Mouse (Mus musculus) v-Abl transformed pro-B cells (cell line): ENCODE measurements at regions not wholly inside any gene's neighbourhood (a gene's known extent, or its start where the extent isn't known, plus 50 kb on each side); places are given as distances from the start of the nearest gene placed in this dataset.

Source experiments
- in situ Hi-C, 2 experiments: fragments of 400-800 bp; cut with MboI; formaldehyde crosslinking; loops; one replicate each; pipeline ENCODE4 v1.15.1; 2025; ENCODE audit not compliant: unreplicated experiment in 2 of 2

DNA sequence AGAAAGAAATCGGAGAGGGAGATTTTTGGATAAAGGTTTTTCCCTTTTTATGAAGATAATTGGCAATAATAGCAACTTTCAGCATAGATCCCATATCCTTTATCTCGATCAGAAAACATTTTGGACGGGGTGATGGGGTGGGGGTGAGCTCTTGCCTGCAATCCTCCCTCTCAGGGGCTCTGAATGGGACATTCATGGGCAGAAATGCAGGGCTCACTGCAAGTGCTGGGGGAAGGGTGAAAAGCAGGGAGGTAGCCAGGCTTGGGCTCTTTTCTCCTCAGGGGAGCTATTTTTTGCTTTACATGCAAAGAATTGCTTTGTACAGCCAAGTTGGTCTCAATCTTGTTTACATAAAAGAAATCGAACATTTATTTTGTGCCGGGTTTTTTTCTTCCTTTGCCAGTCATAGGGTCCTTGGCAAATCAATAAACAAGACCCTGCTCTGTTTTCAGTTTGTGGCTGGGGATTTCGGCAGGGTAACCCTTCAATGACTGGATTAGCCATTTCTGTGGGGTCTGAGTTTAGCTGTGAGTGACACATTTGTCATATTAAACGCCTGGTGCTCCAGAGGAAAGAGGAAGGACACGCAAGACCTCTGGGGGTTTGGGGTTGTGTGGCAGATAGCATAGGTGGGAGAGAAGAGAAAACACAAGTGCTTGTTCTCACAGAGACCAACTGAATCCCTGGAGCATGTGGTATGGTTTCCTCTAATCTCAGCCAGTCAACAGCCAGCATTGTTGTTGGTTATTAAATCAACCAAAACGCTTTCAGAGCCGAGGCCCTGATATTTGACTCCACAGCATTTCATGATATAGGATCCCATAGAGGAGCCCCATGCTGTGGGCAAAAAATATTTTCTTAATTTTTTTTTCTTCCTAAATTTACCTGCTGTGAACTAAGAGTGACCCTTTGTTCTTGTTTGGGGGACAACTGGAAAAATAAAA lies 96.8 kb upstream of the Bmper start:
- in situ Hi-C loops, result no loop called here

DNA sequence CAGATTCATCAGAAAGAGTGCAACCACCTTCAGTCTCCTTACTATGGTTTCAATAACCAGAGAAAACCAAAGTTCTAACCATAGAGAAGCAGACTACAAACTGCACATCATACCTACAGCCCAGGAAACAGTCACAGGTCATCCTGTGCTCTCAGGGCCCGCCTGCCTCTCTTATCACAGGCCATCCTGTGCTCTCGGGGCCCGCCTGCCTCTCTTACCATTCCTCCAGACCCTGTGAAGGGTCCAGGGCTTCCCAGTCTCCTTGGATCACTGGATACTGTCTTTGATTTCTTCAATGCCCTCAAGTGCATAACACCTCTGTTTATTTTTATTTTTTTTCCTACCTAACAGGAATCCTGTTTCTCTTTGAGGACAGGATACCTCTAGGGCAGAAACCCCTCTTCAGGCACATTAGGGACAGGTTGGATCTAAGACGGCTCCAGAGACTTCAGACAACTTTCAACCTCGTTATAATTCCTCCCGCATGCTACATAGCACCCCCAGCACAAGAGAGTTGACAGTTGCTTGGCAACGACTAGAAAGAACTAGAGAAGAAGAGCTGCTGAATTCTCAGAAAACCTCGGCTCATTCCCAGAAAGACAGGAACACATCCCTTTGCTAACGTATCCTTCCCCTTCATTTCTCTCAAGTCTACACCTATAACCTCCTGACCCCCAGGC lies 95.4 kb upstream of the Bmper start:
- in situ Hi-C loops, result no loop called here

DNA sequence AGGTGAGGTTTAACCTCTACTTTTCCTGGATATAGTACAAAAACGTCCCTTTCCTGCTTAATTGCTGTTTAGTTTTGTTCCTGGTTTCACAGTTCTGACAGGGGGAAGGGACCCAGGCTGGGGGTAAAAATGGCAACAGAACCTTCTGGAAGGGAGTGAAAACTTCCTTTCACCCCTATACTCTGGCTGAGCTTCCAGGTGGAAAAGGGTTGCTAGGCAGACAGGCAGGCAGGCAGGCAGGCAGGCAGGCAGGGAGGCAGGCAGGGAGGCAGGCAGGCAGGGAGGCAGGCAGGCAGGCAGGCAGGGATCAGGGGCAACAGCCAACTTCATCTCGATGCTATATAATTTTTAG lies 94.9 kb upstream of the Bmper start:
- in situ Hi-C loops, result no loop called here

DNA sequence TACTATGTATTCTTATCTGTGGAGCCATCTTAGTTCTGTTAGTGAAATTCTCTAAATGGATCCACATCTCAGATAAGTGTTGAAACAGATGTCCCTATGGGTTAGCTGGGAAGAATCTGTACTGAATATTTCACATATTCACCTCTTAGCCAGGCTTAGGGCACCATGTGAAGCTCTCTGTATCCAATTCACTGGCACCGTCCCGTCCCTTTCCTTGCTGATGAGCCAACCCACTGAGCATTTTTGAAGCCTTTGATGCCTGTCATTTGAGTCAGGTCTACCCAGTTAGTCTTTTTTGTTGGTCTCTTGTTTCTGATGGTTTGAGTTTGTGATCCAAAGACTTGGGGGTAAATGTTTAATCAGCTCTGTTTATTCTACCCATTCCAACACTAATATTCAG lies 88.9 kb upstream of the Bmper start:
- in situ Hi-C loops, result no loop called here

DNA sequence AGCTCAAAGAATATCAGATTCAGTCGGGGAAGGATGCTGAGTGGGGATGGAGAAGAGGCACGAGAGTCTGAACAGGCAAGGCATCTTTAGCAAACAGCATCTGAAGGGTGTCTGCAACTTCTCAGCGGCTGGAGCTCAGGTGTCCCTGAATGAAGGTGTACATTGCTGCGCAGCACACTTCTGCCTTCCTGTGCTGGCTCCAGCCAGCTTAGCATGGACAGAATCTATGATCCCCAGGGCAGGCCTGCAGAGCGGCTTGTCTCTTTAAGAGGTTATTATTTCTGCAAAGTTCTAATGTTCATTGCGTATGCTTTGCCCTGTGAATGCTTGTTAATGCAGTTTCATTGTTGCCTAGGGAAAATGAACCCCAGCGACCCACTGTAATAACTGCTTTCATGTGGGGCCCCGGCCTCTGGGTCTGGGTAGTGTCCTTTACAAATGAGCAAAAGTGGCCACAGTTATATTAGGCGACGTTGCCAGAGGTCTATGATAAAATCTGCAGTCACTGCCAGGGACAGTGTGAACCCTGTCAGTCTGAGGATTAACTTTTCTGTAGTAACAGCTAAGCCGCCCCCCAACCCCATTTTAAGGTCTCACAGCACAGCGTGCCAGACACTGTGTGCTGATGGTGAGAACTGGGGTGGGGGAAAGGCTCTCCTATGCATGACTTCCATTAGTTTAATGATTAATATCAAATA lies 88.3 kb upstream of the Bmper start:
- in situ Hi-C loops, result no loop called here

DNA sequence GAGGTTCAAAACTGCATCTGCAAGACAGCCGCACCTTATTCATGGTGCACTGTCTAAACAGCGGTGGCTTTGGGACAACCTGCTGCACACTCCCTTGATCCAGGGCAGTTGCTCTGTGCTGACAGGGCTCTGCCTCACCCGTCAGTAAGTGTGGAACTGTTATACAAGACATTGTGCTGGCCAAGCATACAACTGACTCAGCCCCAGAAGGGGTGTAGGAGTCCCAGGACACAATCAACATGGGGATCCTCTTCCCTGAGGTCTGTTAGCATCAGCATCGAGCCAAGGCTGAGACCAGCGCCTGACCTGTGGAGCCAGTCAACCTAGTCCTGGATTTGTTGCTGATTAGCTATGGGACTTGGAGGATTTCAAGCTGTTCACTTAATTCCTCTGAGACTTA lies 86.4 kb upstream of the Bmper start:
- in situ Hi-C loops, result no loop called here

DNA sequence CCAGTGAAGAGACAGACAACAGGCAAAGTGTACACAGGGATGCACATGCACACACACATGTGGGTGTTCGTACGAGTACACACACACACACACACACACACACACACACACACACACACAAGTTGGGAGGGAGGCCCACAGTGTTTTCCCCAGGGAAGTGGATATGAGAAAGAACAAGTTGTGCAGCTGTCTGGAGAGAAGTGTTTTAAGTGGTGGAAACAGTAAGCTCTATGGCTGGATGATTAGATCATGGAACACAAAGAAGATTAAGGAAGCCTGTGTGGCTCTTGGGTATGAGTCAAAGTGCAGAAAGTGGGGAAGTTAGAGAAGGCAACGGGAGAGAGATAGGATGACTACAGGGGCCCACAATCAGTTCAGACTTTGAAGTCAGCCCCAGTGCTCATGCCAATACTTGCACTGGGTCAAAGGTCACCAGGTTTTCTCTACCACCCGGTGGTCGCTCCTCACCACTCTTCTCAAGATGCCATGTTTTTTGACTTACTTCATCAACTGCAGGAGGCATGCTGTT lies 85.1 kb upstream of the Bmper start:
- in situ Hi-C loops, result no loop called here

DNA sequence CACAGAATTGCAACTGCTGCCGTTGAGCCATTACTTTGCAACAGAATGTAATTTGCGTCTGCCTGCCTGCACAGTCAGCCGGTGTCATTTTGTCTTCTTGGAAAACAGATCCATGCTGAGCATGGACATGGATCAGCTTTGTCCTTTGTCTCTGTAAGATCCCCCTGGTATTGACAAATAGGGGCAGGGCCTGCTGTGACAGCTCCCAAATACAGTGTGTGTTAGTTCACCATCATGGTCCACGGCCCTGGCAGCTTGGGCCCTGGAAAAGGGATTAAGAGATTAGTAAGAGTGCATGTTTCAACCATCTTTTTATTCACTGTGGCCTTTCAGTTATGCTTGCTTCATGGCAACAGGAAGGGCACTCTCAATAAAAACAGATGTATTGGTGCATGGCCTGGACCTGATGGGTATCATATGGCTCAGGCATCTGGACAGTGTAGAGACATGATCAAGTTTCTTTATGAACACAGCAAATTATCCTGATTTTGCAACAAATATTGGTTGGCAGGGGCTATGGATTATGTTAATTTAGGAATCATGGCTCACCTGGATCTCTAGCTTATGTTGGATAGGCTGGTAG lies 83.2 kb upstream of the Bmper start:
- in situ Hi-C loops, result no loop called here

DNA sequence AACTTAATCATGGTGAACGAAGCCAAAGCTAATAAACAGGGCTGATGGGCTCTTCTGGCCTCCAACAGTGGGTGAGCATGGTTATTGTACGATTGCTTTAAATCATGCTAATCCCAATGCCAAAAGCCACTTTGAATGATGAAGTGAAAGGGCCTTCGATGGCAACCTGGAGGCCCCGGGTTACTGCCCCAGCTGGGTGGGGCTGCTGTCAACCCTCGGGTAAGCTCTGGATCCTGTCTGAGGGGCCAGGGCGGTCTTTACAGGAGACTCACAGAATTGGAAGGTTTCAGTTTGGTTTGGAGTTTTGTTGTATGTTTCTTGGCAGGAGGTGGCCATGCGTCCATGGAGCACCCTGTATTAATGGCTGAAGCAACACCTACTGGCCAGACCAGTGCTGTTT lies 78.6 kb upstream of the Bmper start:
- in situ Hi-C loops, result no loop called here

DNA sequence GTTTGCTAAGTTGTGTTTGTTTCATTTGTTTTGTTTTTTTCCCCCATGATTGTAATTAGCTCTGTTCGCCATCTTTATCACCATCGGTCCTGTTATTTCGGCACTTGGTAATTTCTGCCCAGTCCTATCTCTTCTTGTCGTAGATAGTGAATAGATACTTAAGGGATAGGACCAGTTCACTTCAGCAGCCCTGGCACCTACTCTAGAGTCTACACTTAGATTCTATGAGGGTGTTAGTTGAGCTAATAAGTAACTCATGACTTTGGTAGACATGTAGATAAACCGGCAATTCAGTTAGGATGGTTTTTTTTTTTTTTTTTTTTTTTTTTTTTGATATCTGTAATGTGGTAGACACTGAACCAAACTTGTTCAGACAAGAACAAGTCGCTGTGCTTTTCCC lies 72.5 kb upstream of the Bmper start:
- in situ Hi-C loops, result no loop called here

DNA sequence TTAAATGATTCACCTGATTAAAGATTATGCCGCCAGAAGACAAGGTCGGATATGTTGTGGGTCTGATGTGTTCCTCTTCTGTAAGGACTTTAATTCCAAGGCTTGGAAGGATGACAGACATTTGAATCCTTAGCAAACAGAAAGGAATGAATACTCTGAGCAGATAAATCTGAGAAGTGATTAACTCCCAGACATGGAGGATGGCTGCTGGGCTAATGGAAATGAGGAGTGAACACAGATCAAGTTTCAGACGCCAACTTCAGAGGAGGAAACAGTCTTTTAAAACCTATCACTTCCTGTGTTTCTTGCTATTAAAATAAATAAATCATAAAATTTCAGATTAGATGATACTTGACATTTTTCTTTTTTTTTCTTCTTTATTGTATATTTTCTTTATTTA lies 72.0 kb upstream of the Bmper start:
- in situ Hi-C loops, result no loop called here

DNA sequence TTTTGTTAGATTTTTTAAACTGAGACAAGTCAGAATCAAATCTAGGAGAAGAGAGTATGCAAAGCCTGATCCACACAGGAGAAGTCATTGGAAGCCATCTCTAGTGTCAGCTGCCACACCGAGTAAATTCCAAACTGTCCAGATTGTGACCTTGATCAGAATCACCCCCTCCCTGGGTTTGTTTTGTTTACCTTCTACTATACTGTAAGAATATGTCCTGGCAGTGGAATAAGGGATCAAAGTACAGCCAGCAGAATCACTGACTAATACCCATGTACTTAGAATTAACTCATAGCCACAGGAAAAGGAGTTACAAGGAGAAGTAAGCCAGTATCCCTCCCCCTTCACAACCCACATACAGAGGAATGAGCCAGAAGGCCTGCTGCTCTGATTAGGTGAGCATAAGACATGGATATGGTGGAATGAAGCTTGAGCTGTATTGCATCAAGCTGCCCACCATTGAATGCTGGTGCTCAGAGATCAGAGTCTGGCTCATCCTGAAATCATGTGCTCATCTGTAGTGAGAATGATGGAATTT lies 70.9 kb upstream of the Bmper start:
- in situ Hi-C loops, result no loop called here

DNA sequence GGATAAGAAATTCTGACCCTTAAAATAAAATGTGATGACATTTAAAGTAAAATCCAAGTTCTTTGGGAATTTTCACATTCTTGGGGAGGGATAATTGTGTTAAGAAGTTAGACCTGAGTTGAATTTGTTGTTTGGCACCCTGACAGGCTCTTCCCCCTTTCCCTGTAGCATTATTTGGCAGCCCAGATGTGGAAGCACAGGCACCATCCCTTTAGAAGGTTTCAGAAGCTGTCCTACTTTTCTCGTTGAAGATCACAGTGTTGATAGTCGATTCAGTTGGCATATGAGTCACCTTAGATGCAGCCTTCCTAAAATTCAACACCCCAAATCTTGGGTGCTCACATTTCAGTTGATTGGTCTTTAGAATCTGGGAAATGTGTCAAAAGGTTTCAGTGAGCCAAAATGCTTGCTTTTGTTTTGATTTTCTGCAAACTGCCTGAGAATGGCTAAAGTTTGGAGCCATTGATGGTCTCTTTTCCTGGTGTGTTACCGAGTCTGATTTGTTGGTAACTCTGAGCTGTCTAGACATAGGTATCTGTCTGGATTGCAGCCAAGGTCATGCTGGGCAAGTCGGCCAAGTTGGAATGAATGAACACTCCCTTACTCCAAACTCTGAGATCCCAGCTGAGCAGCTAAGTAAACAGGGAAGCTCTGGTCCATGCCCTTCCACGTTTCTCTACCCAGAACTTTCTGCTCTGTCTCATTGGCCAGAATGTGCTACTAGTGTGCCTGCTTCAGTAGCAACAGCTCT lies 65.9 kb upstream of the Bmper start:
- in situ Hi-C loops, result no loop called here

DNA sequence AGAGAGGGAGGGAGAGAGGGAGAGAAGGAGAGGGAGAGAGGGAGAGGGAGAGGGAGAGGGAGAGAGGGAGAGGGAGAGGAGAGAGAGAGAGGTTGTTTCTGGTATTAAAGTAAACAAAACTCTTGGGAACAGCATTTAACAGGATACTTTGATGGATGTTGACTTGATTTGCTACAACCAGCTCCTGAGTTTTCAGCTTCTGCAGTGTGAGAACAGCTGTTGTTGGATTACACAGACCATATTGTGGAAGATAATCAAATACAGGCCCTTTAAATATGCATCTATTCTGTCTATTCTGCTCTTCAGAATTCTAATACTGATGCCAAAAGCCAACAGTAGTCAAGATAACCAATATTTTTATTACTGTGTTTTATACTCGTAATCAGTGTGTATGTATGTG lies 64.4 kb upstream of the Bmper start:
- in situ Hi-C loops, result no loop called here

DNA sequence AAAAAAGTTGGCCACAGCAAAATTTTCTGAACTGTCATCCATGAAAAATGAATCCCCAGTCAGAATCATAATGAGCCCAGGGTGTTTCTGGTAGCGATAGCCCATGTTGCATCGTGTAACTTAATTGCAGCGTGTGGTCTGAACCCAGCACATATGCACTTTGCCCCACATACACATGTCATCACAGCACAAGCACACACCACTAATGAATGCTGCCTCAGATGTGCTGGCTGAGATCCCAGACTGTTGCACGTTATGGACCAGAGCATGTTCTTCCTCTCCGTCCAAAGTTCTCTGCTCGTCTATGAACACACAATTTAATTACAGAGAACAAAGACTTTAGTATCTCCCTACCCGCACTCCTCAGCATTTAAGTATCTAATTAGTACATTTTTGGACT lies 61.5 kb upstream of the Bmper start:
- in situ Hi-C loops, result no loop called here

DNA sequence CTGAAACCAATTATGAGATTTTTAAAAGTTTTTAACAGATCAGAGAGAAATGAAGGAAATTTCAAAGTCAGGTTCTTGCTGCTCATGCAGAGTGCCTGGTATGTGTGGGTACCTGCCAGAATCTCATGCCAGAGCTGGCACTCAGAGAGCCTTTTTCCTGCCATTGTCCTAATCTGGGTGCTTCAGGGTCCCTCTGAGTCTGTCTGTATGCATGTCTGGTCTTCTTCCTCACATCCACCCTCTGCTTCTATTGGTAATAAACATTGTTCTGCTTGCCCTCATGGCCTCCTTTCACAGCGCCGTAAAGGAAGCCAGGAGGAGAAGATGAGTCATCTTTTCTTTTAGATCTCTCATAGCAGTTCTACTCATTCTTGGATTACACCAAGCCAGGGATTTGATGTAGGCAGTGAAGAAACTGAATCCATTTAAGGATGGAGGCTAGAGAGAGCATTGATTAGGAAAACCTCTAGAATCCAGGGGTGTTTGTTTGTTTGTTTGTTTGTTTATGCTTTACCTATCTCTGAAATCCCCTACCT lies 55.8 kb upstream of the Bmper start:
- in situ Hi-C loops, result no loop called here

DNA sequence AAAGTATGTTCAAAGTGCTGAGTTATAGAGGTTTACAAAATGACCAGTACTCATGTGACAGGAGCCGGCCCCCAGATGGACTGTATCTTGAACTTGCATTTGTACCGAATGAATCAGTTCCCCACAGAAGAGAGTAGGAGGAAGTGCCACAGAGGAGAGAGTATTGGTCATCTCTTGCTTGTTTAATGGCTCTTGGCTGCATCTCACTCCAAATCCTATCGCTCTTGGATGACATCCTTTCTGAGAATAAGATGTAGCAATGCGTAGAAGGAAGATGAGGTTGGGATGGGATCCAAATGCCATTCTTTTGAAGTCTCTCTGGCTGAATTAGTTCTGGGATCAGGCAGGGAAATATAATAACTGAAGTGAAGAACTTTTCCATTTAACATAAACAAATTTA lies 55.2 kb upstream of the Bmper start:
- in situ Hi-C loops, result no loop called here

DNA sequence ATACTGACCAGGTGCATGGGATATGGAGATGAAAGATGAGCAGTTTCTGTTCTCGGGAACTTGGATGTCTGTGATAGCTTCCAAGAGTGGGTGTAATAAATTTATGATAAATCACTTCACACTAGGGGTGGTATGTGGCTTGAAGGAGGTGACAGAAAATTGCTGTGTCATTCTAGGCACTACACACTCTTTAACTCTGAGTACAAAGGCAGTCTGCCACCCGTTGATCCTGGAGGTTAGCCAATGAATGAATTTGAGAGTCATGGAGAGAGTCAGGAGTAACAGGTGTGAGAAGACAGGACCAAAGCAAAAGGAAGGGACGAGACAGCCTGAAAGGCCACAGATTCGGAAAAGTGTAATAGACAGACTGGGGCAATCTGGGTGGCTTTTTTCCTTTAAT lies 54.7 kb upstream of the Bmper start:
- in situ Hi-C loops, result no loop called here

DNA sequence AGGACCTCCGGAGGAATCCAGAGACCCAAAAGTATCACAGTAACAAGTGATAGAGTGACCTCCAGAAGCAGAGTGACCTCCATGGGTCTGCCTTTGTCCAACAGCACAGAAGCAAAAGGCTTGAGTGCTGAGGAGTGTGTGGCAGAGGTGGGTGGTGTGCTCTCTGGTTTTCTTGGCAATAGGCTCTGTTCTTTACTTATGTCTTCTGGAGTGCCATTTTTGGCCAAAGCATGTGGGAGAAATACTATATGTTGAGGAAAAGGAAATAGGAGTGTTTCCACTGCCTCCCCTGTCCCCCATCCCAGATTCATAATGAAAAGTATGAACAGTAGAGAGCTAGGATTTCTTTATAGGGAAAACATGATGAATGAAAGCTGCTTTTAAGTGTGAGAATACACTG lies 51.5 kb upstream of the Bmper start:
- in situ Hi-C loops, result no loop called here
